Mouse (Mus musculus): ENCODE data around the gene Igfbp2. TPM values are rescaled to one million over a fixed set of nuclear protein-coding genes. Genes with fewer than 3 reads are reported as not detected.

Igfbp2 gene
- polyA plus RNA-seq, 1 experiment from 2014 or later, result 85.0 TPM

DNA sequence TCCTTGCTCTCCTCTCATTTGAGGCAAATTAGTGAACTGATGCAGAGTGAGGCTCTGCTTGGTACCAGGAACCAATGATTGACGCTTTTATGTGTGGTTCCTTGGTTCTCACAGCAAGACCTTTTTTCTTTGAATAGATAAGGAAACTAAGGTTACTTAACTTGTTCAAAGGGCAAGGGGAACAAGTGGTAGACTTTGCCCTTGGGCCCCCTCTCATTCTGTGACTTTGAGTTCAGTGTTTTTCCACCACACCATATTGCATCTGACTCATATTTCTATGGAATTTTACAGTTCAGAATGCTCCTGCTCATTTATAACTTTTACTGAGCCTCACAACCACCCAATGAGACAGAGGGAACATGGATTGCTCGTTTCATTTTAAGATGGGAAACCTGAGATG, 71.5 kb downstream of the Igfbp2 start:
- no peaks in the 10 kb centered on the region for H3K27me3 ChIP-seq (replicated peaks)
- no peak for ATAC-seq (ENCODE audit: extremely low read depth, insufficient number of reproducible peaks, low FRiP score, low TSS enrichment)
- no peaks in the 10 kb centered on the region for H3K36me3 ChIP-seq
- no peak overlapping the region for H3K4me2 ChIP-seq
- H3K9me3 ChIP-seq, result no peaks in the 10 kb centered on the region
- WGBS, result 71% methylated on average over 2 of the region's 2 CpGs
- peaks cover 8% of the 10 kb centered on the region; the same call in 1 of the 2 replicates for H3K4me1 ChIP-seq
- no peak overlapping the region for H3K4me3 ChIP-seq
- no peak overlapping the region for H3K9ac ChIP-seq
- H3K27ac ChIP-seq (replicated peaks), result no peak overlapping the region

Other genes with a start within 250 kb of the Igfbp2 start
- gene Smarcal1, start 241.3 kb upstream of the Igfbp2 start, polyA plus RNA-seq (2015; fragmentation: Nextera tagmentation; extraction: Ambion mirVana), result 13.9 and 15.0 TPM in 2 replicates
- gene Ankar, start 123.9 kb upstream of the Igfbp2 start, polyA plus RNA-seq (2015; fragmentation: Nextera tagmentation; extraction: Ambion mirVana), result not detected in 2 replicates
- gene Rpl37a, start 113.2 kb upstream of the Igfbp2 start, polyA plus RNA-seq (2015; fragmentation: Nextera tagmentation; extraction: Ambion mirVana), result 1,013 and 1,094 TPM in 2 replicates
- gene Igfbp5, start 50.4 kb downstream of the Igfbp2 start, polyA plus RNA-seq (2015; fragmentation: Nextera tagmentation; extraction: Ambion mirVana), result 110 and 126 TPM in 2 replicates
- not detected in 2 replicates for gene Tnp1, start 191.4 kb downstream of the Igfbp2 start, polyA plus RNA-seq (2015; fragmentation: Nextera tagmentation; extraction: Ambion mirVana)

All from heart, embryonic 13.5 days (tissue).